Mouse (Mus musculus): Measurements from ENCODE around the gene Bnc2. TPM values are rescaled to one million over a fixed set of nuclear protein-coding genes. Genes with fewer than 3 reads are reported as not detected.

Bnc2 gene
- polyA plus RNA-seq, 1 experiment from 2014 or later, result 0.74 TPM

- ATAC-seq (ENCODE audit: low read depth), result no peak
Measured at GRCm38 (mm10) chr4:84229189-84229960, 445.7 kb downstream of the Bnc2 start.

GRCm38 (mm10) chr4:84228551-84228950 lies 446.5 kb downstream of the Bnc2 start:
- Histone ChIP-seq H3K36me3 (no peaks in the 10 kb centered on the region), H3K4me3 (replicated peaks) (no peak overlapping the region), H3K4me2 (no peak overlapping the region), H3K9me3 (replicated peaks) (no peaks in the 10 kb centered on the region), H3K27ac (no peak overlapping the region), H3K9ac (no peak overlapping the region), H3K4me1 (replicated peaks) (no peaks in the 10 kb centered on the region), H3K27me3 (no peaks in the 10 kb centered on the region)
- no peak for ATAC-seq (ENCODE audit: low read depth)
- no peak for DNase-seq
- WGBS (ENCODE audit: insufficient replicate concordance), result 73% methylated on average over 5 of the region's 5 CpGs

More at GRCm38 (mm10) chr4:84229189-84229960, 445.7 kb downstream of the Bnc2 start:
- Histone ChIP-seq H3K36me3 (no peaks in the 10 kb centered on the region), H3K9me3 (replicated peaks) (no peaks in the 10 kb centered on the region), H3K4me3 (replicated peaks) (no peak overlapping the region), H3K4me2 (no peak overlapping the region), H3K27me3 (no peaks in the 10 kb centered on the region), H3K9ac (no peak overlapping the region), H3K4me1 (replicated peaks) (no peaks in the 10 kb centered on the region), H3K27ac (no peak overlapping the region)
- WGBS (ENCODE audit: insufficient replicate concordance), result 55% methylated on average over 10 of the region's 10 CpGs
- DNase-seq, result no peak

Other genes starting within 250 kb of the Bnc2 start
- 1.3 TPM in 2 replicates for gene Cntln, start 209.0 kb upstream of the Bnc2 start, polyA plus RNA-seq (2015; fragmentation: Nextera tagmentation; extraction: Ambion mirVana)